Mouse (Mus musculus) lung, postnatal 0 days (tissue): Measurements from ENCODE around the gene Eif4a1.

ENCODE experiments used
- CTCF ChIP-seq: IDR thresholded peaks from 2 replicates; pipeline ENCODE4 v1.5.1; 2016; ENCODE audit warnings: antibody characterized with exemption, mild to moderate bottlenecking
- EP300 ChIP-seq: IDR thresholded peaks from 2 replicates; pipeline ENCODE4 v1.6.1; 2016; ENCODE audit warnings: antibody characterized with exemption, mild to moderate bottlenecking, control low read depth

DNA sequence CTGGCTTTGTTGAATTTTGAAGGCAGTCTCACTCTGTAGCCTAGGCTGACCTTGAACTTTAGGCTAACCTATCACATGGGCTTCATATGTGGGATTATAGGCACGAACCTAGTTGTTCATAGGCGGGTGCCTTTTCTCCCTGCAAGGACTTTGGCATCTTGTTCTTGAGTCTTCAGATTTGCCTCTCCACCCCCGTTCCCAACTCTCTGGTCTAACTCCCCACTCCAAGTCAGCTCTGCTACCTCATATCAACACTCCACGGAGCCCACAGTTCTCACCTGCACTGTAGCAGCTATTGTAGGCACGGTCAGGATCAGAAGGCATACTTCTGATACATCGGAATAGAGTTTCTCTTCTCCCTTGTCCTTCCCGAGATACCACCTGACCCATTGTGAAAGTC is 11.4 kb upstream of the Eif4a1 start:
- no peak for TF ChIP-seq CTCF
- TF ChIP-seq EP300, result no peak
